Mouse (Mus musculus): ENCODE measurements around the gene Usp12. TPM values are rescaled to one million over a fixed set of nuclear protein-coding genes. Genes with fewer than 3 reads are reported as not detected.
A peak's percentile ranks its signal among the peaks of the same experiment; 100 is the strongest.

Gene Usp12
- polyA plus RNA-seq (2015; fragmentation: Nextera tagmentation; extraction: Ambion mirVana): 22.3 and 22.5 TPM in 2 replicates

GRCm38 (mm10) chr5:146794853-146795252 is at the start of gene Usp12:
Usp12 (minus strand) TSS chr5:146795006.
- peak within 1 kb of the TSS; percentile 98 for H3K4me3 ChIP-seq
- H3K27ac ChIP-seq (replicated peaks): peak within 1 kb of the TSS; percentile 93
- H3K4me1 ChIP-seq (replicated peaks): peaks cover 40% of the 10 kb centered on the region
- H3K27me3 ChIP-seq: no peaks in the 10 kb centered on the region
- peak; percentile 95 for ATAC-seq (ENCODE audit: low read depth)
- peak within 1 kb of the TSS; percentile 81 for H3K4me2 ChIP-seq
- H3K36me3 ChIP-seq: no peaks in the 10 kb centered on the region
- peak within 1 kb of the TSS; percentile 97 for H3K9ac ChIP-seq
- H3K9me3 ChIP-seq: no peaks in the 10 kb centered on the region
- WGBS: under 1% methylated on average over 25 of the region's 51 CpGs

- peak overlapping the region; percentile 59 for H3K27ac ChIP-seq (replicated peaks)
- no peaks in the 10 kb centered on the region; the same call in 1 of the 2 replicates for H3K36me3 ChIP-seq
- 5% methylated on average over 6 of the region's 6 CpGs for WGBS
- peak; percentile 47 for ATAC-seq (ENCODE audit: low read depth)
- peak overlapping the region; percentile 76 for H3K9ac ChIP-seq
- H3K4me1 ChIP-seq (replicated peaks): peaks cover 21% of the 10 kb centered on the region
- peak overlapping the region; percentile 57 for H3K4me3 ChIP-seq
- no peaks in the 10 kb centered on the region for H3K9me3 ChIP-seq
- H3K4me2 ChIP-seq: peak overlapping the region; percentile 96
- H3K27me3 ChIP-seq: no peaks in the 10 kb centered on the region
These were observed 49.6 kb upstream of the Usp12 start for GRCm38 (mm10) chr5:146844301-146844941.

DNA sequence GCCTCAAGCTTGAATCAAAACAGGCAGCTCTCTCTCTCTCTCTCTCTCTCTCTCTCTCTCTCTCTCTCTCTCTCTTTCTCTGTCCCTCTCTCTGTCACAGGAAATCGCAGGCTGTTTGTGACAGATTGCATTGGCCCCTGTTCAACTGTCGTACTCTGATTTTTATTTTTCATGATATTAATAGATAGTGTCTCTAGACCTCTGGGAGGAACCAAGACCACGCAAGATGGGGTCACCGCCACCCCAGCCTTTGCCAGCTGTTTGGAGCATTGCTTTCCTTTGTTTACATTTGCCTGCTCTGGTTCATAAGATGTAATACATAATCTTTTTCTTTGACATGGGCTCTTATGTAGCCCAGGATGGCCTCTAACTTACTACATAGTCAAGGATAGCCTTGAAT is 47.2 kb upstream of the Usp12 start:
- Histone ChIP-seq H3K27ac (replicated peaks) (no peak overlapping the region), H3K9me3 (no peaks in the 10 kb centered on the region), H3K36me3 (peaks cover 23% of the 10 kb centered on the region), H3K4me3 (no peak overlapping the region), H3K4me2 (no peak overlapping the region), H3K9ac (no peak overlapping the region), H3K27me3 (no peaks in the 10 kb centered on the region), H3K4me1 (replicated peaks) (peaks cover 21% of the 10 kb centered on the region)
- 90% methylated on average over 4 of the region's 4 CpGs for WGBS
- no peak for ATAC-seq (ENCODE audit: low read depth)

- H3K27ac ChIP-seq (replicated peaks): no peak overlapping the region
- no peak overlapping the region for H3K4me3 ChIP-seq
- H3K9ac ChIP-seq: no peak overlapping the region
- ATAC-seq (ENCODE audit: low read depth): no peak
- WGBS: 93% methylated on average over 5 of the region's 5 CpGs
- peaks cover 30% of the 10 kb centered on the region for H3K36me3 ChIP-seq
- peaks cover 21% of the 10 kb centered on the region for H3K4me1 ChIP-seq (replicated peaks)
- no peaks in the 10 kb centered on the region for H3K27me3 ChIP-seq
- no peaks in the 10 kb centered on the region for H3K9me3 ChIP-seq
- H3K4me2 ChIP-seq: no peak overlapping the region
These were observed 46.5 kb upstream of the Usp12 start for GRCm38 (mm10) chr5:146841301-146841700.

DNA sequence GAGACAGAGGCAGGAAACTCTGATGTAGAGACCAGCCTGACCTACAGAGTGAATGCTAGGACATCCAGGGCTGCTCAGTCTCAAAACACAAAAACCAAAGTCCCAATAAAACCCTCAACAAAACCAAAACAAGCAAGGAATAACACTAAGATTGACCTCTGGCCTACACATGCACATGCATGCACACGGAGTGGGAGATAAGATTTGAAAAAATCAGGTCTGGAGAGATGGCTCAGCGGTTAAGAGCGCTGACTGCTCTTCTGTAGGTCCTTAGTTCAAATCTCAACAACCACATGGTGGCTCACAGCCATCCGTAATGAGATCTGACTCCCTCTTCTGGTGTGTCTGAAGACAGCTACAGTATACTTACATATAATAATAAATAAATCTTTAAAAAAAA is 45.6 kb upstream of the Usp12 start:
- peaks cover 15% of the 10 kb centered on the region for H3K4me1 ChIP-seq (replicated peaks)
- H3K27ac ChIP-seq (replicated peaks): no peak overlapping the region
- H3K36me3 ChIP-seq: peaks cover 38% of the 10 kb centered on the region
- no peak overlapping the region for H3K4me3 ChIP-seq
- no peak for ATAC-seq (ENCODE audit: low read depth)
- WGBS: 86% methylated on average over 4 of the region's 4 CpGs
- no peak overlapping the region for H3K4me2 ChIP-seq
- no peaks in the 10 kb centered on the region for H3K9me3 ChIP-seq
- H3K9ac ChIP-seq: no peak overlapping the region
- H3K27me3 ChIP-seq: no peaks in the 10 kb centered on the region

DNA sequence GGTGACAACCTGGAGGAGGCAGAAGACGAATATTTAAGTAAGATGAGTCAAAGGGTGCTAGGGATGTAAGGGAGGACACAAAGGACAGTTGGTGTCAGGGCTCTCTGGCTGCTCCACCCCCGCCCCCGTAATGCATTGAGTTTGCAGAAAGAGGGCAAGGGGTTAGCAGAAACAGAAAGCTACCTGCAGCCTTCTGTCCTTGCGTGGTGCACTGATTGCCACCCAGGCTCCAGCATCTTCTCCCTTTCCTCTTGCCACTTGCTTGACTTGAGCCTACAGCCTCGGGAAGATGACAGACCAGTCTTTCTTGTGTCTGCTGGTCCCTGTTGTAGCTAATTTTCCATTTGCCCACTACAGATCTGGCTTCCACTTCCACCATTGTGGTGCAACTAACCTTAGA is 45.0 kb upstream of the Usp12 start:
- Histone ChIP-seq H3K4me2 (no peak overlapping the region), H3K27me3 (no peaks in the 10 kb centered on the region), H3K9ac (no peak overlapping the region), H3K9me3 (no peaks in the 10 kb centered on the region), H3K36me3 (peaks cover 45% of the 10 kb centered on the region), H3K4me3 (no peak overlapping the region), H3K27ac (replicated peaks) (no peak overlapping the region; the same call in 1 of the 2 replicates), H3K4me1 (replicated peaks) (peaks cover 18% of the 10 kb centered on the region)
- ATAC-seq (ENCODE audit: low read depth): no peak
- WGBS: 53% methylated on average over 5 of the region's 5 CpGs

GRCm38 (mm10) chr5:146838836-146839648 is 44.2 kb upstream of the Usp12 start:
- ATAC-seq (ENCODE audit: low read depth): no peak

DNA sequence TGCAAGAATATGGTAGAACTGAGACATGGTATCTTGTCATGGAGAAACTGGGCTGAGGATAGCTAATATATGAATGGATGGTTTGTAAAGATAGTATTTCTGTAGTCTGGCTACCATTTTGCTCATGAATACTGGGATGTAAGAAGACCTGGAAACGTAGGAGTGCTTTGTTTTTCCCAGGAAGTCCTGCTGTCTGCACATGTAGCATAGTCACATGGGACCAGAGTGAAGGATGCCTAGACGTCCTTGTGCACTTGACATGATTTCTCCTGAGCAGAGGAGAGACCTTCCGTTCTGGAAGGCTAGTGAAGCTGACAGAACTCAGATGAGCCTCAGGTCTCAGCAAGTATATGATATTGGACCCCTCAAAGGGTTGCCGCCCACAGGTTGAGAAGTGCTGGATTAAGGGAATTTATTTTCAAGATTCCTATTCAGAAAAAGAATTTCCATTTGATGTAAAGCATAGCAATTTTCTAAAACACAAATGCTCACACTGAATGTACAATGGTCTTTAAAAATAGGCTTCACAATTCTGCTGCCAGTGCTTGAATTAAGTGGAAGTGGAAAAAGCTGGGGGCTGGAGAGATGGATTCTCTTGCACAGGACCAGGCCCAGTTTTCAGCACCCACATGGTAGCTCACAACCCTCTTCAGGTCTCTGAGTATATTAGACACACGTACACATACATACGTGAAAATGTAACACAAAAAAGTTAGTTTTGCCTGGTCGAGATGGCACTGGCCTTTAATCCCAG is 43.3 kb upstream of the Usp12 start:
- ATAC-seq (ENCODE audit: low read depth): no peak
- Histone ChIP-seq H3K4me1 (replicated peaks) (peaks cover 24% of the 10 kb centered on the region), H3K9me3 (no peaks in the 10 kb centered on the region), H3K9ac (no peak overlapping the region), H3K4me3 (no peak overlapping the region), H3K27ac (replicated peaks) (no peak overlapping the region), H3K4me2 (no peak overlapping the region), H3K27me3 (no peaks in the 10 kb centered on the region), H3K36me3 (peaks cover 51% of the 10 kb centered on the region)
- WGBS: 59% methylated on average over 7 of the region's 7 CpGs

More at GRCm38 (mm10) chr5:146838836-146839648, 44.2 kb upstream of the Usp12 start:
- Histone ChIP-seq H3K9me3 (no peaks in the 10 kb centered on the region), H3K4me3 (no peak overlapping the region), H3K27me3 (no peaks in the 10 kb centered on the region), H3K27ac (replicated peaks) (no peak overlapping the region), H3K9ac (no peak overlapping the region), H3K4me2 (no peak overlapping the region), H3K36me3 (peaks cover 51% of the 10 kb centered on the region), H3K4me1 (replicated peaks) (peaks cover 18% of the 10 kb centered on the region)
- WGBS: 46% methylated on average over 12 of the region's 12 CpGs

- H3K4me1 ChIP-seq (replicated peaks): peaks cover 30% of the 10 kb centered on the region
- no peak overlapping the region for H3K4me3 ChIP-seq
- peaks cover 51% of the 10 kb centered on the region for H3K36me3 ChIP-seq
- ATAC-seq (ENCODE audit: low read depth): no peak
- H3K27me3 ChIP-seq: no peaks in the 10 kb centered on the region
- H3K27ac ChIP-seq (replicated peaks): no peak overlapping the region
- H3K9ac ChIP-seq: no peak overlapping the region
- H3K9me3 ChIP-seq: no peaks in the 10 kb centered on the region
- H3K4me2 ChIP-seq: no peak overlapping the region
- 88% methylated on average over 8 of the region's 8 CpGs for WGBS
These were observed 40.2 kb upstream of the Usp12 start for GRCm38 (mm10) chr5:146834959-146835358.

- no peak for ATAC-seq (ENCODE audit: low read depth)
- peaks cover 30% of the 10 kb centered on the region for H3K4me1 ChIP-seq (replicated peaks)
- H3K36me3 ChIP-seq: peaks cover 46% of the 10 kb centered on the region
- no peaks in the 10 kb centered on the region for H3K27me3 ChIP-seq
- H3K4me3 ChIP-seq: peak overlapping the region; percentile 85
- H3K9me3 ChIP-seq: no peaks in the 10 kb centered on the region
- H3K4me2 ChIP-seq: peak overlapping the region; percentile 89
- H3K27ac ChIP-seq (replicated peaks): peak overlapping the region; percentile 87; the same call in 1 of the 2 replicates
- peak overlapping the region; percentile 95 for H3K9ac ChIP-seq
- WGBS: 20% methylated on average over 8 of the region's 8 CpGs
These were observed 38.9 kb upstream of the Usp12 start for GRCm38 (mm10) chr5:146833673-146834201.

GRCm38 (mm10) chr5:146832769-146833448 is 38.1 kb upstream of the Usp12 start, which contains the start of gene Rpl21:
Rpl21 (plus strand) TSS chr5:146832890.
- ATAC-seq (ENCODE audit: low read depth): peak; percentile 98
- peak within 1 kb of the TSS; percentile 95 for H3K9ac ChIP-seq
- peaks cover 37% of the 10 kb centered on the region for H3K36me3 ChIP-seq
- H3K9me3 ChIP-seq: no peaks in the 10 kb centered on the region
- H3K27me3 ChIP-seq: no peaks in the 10 kb centered on the region
- peak within 1 kb of the TSS; percentile 85 for H3K4me3 ChIP-seq
- WGBS: under 1% methylated on average over 60 of the region's 60 CpGs
- H3K27ac ChIP-seq (replicated peaks): peak within 1 kb of the TSS; percentile 87
- peak within 1 kb of the TSS; percentile 89 for H3K4me2 ChIP-seq
- H3K4me1 ChIP-seq (replicated peaks): peaks cover 30% of the 10 kb centered on the region
